Comparison of ENCODE assay signal across 20 mouse cellular contexts in genomic region chr10:28516147-28516546, GRCm38 (mm10).
DNase-seq lines count a peak whose midpoint lies in the region; ATAC-seq and TF ChIP-seq lines count a peak whose summit lies in the region.
"Had no signal": no experiment of that assay in that cellular context is flagged by ENCODE, and none has a peak within 500 bp of the region (broad histone marks: within the 10 kb centered on the region; RNA-seq: fewer than 3 reads in every experiment).

No protein-coding gene starts in this region.

- H3K27ac ChIP-seq in spleen, adult 2 months (ENCODE audit: insufficient read depth, low read length): no peak overlapping the region
- H3K27ac ChIP-seq in lung, postnatal 0 days (ENCODE audit: low read length): no peak overlapping the region
- H3K27ac ChIP-seq: embryonic facial prominence, embryonic 10.5 days; heart, embryonic 15.5 days; layer of hippocampus, adult 2 months; liver, embryonic 12.5 days; neural tube, embryonic 13.5 days had no signal

- WGBS in spleen, adult 2 months: 11% methylated on average over 5 of the region's 5 CpGs
- 88% methylated on average over 5 of the region's 5 CpGs for WGBS in lung, postnatal 0 days

- no peak overlapping the region for H3K9ac ChIP-seq in lung, postnatal 0 days (replicated peaks; ENCODE audit: low read depth)
- H3K9ac ChIP-seq: heart, embryonic 15.5 days; liver, embryonic 12.5 days; neural tube, embryonic 13.5 days had no signal

- peak; percentile 6 to 26 for DNase-seq in spleen, adult 2 months (ENCODE audit: low read depth in 1 of 2, low spot score in 2 of 2)
- DNase-seq in spleen, postnatal 10 days (ENCODE audit: low spot score in 2 of 2): no peak
- peak; percentile 73 for DNase-seq in naive thymus-derived CD4-positive, alpha-beta T cell, adult 2 months (ENCODE audit: low read depth)
- peak; percentile 49 for DNase-seq in thymus, postnatal 4 days
- DNase-seq in Muller cell, postnatal 12 days (ENCODE audit: inconsistent ontology term): no peak
- DNase-seq in lung, postnatal 0 days (ENCODE audit: low spot score): no peak
- no peak for DNase-seq in heart, adult 18-20 months
- DNase-seq: adrenal gland, adult 8-10 months; cerebellum, adult 11-12 months; cerebellum, postnatal 25 days; kidney, postnatal 10 days had no signal

- TF ChIP-seq POLR2A in spleen, adult 2 months (IDR thresholded peaks at IDR 0.05; ENCODE audit: low read depth, low read length): no peak

- H3K4me1 ChIP-seq in spleen, adult 2 months (ENCODE audit: control insufficient read depth, insufficient read depth, insufficient read length): peaks cover 4% of the 10 kb centered on the region
- H3K4me1 ChIP-seq in lung, postnatal 0 days (ENCODE audit: insufficient read depth, low read depth, low read length): no peaks in the 10 kb centered on the region
- H3K4me1 ChIP-seq: embryonic facial prominence, embryonic 10.5 days; heart, embryonic 15.5 days; neural tube, embryonic 13.5 days had no signal

- H3K27me3 ChIP-seq in spleen, adult 2 months (ENCODE audit: control insufficient read depth, insufficient read depth, low read length): no peaks in the 10 kb centered on the region
- no peaks in the 10 kb centered on the region for H3K27me3 ChIP-seq in lung, postnatal 0 days (replicated peaks; ENCODE audit: insufficient read depth, low read length)
- H3K27me3 ChIP-seq: heart, embryonic 15.5 days; liver, embryonic 12.5 days; neural tube, embryonic 13.5 days had no signal

- H3K4me3 ChIP-seq in spleen, adult 2 months (ENCODE audit: extremely low read depth, insufficient read depth, insufficient read length): no peak overlapping the region; the same call in 1 of the 2 replicates
- no peak overlapping the region for H3K4me3 ChIP-seq in lung, postnatal 0 days (ENCODE audit: low read depth, low read length)
- H3K4me3 ChIP-seq: embryonic facial prominence, embryonic 10.5 days; erythroblast, embryonic 14.5 days; heart, embryonic 15.5 days; layer of hippocampus, adult 2 months; liver, embryonic 12.5 days; neural tube, embryonic 13.5 days had no signal

- H3K9me3 ChIP-seq in lung, postnatal 0 days (ENCODE audit: low read length): no peaks in the 10 kb centered on the region
- H3K9me3 ChIP-seq: embryonic facial prominence, embryonic 10.5 days; heart, embryonic 15.5 days; liver, embryonic 12.5 days; neural tube, embryonic 13.5 days had no signal

- no peak overlapping the region for H3K4me2 ChIP-seq in lung, postnatal 0 days (replicated peaks; ENCODE audit: low read depth, low read length)
- H3K4me2 ChIP-seq: heart, embryonic 15.5 days; liver, embryonic 12.5 days; neural tube, embryonic 13.5 days had no signal

- no peak for TF ChIP-seq EP300 in lung, postnatal 0 days (IDR thresholded peaks at IDR 0.05)

- ATAC-seq in granulocyte monocyte progenitor cell, adult 5-6 weeks (replicated peaks; ENCODE audit: poor library complexity, severe bottlenecking): peak; percentile 87
- ATAC-seq in lung, postnatal 0 days: no peak
- ATAC-seq: forebrain, embryonic 16.5 days; intestine, postnatal 0 days; liver, embryonic 12.5 days had no signal

- TF ChIP-seq CTCF in spleen, adult 2 months (IDR thresholded peaks at IDR 0.05; ENCODE audit: extremely low read depth, insufficient read depth, insufficient read length, insufficient replicate concordance): no peak
- TF ChIP-seq CTCF in lung, postnatal 0 days (IDR thresholded peaks at IDR 0.05): no peak

- H3K36me3 ChIP-seq in spleen, adult 2 months (ENCODE audit: control insufficient read depth, insufficient read depth, low read length): no peaks in the 10 kb centered on the region
- H3K36me3 ChIP-seq in lung, postnatal 0 days (ENCODE audit: insufficient read depth, low read length): no peaks in the 10 kb centered on the region
- H3K36me3 ChIP-seq: embryonic facial prominence, embryonic 10.5 days; heart, embryonic 15.5 days; liver, embryonic 12.5 days; neural tube, embryonic 13.5 days had no signal

Comparison
In these comparisons a context has a peak if more than half of its experiments do, and no peak if none do; other contexts are left out.
1. DNase-seq: peak in spleen, adult 2 months (2 of 2), naive thymus-derived CD4-positive, alpha-beta T cell, adult 2 months (single experiment) and thymus, postnatal 4 days (single experiment); none in spleen, postnatal 10 days (0 of 2), Muller cell, postnatal 12 days (single experiment), lung, postnatal 0 days (single experiment) and heart, adult 18-20 months (0 of 2).